In genomic region chr5:126662648-126663047, GRCm38 (mm10) we compare ENCODE assay signal across 16 mouse cellular contexts.
"Had no signal": no experiment of that assay in that cellular context is flagged by ENCODE, and none has a peak within 500 bp of the region (broad histone marks: within the 10 kb centered on the region; RNA-seq: fewer than 3 reads in every experiment).

No protein-coding gene starts in this region.

- H3K27me3 ChIP-seq: lung, embryonic 15.5 days; megakaryocyte, embryonic 14.5 days; neural tube, embryonic 12.5 days; neural tube, embryonic 15.5 days had no signal

- H3K4me3 ChIP-seq: lung, embryonic 15.5 days; megakaryocyte, embryonic 14.5 days; midbrain, embryonic 10.5 days; neural tube, embryonic 12.5 days; neural tube, embryonic 15.5 days had no signal

- H3K27ac ChIP-seq: kidney, postnatal 0 days; liver, embryonic 14.5 days; lung, embryonic 15.5 days; midbrain, embryonic 10.5 days; neural tube, embryonic 12.5 days; neural tube, embryonic 15.5 days had no signal

- H3K4me1 ChIP-seq: lung, embryonic 15.5 days; megakaryocyte, embryonic 14.5 days; midbrain, embryonic 10.5 days; neural tube, embryonic 12.5 days; neural tube, embryonic 15.5 days had no signal

- H3K4me2 ChIP-seq: lung, embryonic 15.5 days; neural tube, embryonic 12.5 days; neural tube, embryonic 15.5 days had no signal

- ATAC-seq: intestine, postnatal 0 days had no signal

- DNase-seq: kidney, adult 2 months; kidney, postnatal 25 days; lung, adult 18-20 months; lung, postnatal 10 days; lung, postnatal 36 days; midbrain, embryonic 14.5 days; right cerebral cortex, adult 18-20 months; thymus, postnatal 25 days had no signal

- H3K36me3 ChIP-seq: lung, embryonic 15.5 days; midbrain, embryonic 10.5 days; neural tube, embryonic 12.5 days; neural tube, embryonic 15.5 days had no signal

- H3K9me3 ChIP-seq: lung, embryonic 15.5 days; midbrain, embryonic 10.5 days; neural tube, embryonic 12.5 days; neural tube, embryonic 15.5 days had no signal

- H3K9ac ChIP-seq: liver, embryonic 14.5 days; lung, embryonic 15.5 days; neural tube, embryonic 12.5 days; neural tube, embryonic 15.5 days had no signal
